Mouse (Mus musculus) liver, embryonic 15.5 days (tissue): ENCODE results near the gene Tom1. TPM values are rescaled to one million over a fixed set of nuclear protein-coding genes. Genes with fewer than 3 reads are reported as not detected.

Experiments
- ATAC-seq: fragments of 200-750 bp; cut with Nextera tagmentation; 2 replicates; pipeline ENCODE4 v1.8.0; 2017; ENCODE audit warnings: moderate number of reproducible peaks, mild to moderate bottlenecking, moderate library complexity; ENCODE audit not compliant: insufficient read depth
- H3K27ac ChIP-seq: fragments of 300-500 bp; sonication (generic); replicated peaks from 2 replicates; pipeline ENCODE4 v1.5.1; 2015; ENCODE audit warnings: mild to moderate bottlenecking, inconsistent platforms
- H3K27me3 ChIP-seq: fragments of 300-500 bp; sonication (generic); 2 replicates; pipeline ENCODE4 v1.6.1; 2015; ENCODE audit warnings: mild to moderate bottlenecking, inconsistent platforms
- H3K36me3 ChIP-seq: fragments of 300-500 bp; sonication (generic); replicated peaks from 2 replicates; pipeline ENCODE4 v1.6.1; 2015; ENCODE audit warnings: moderate library complexity, mild to moderate bottlenecking, inconsistent platforms
- H3K4me1 ChIP-seq: fragments of 300-500 bp; sonication (generic); replicated peaks from 2 replicates; pipeline ENCODE4 v1.6.1; 2015; ENCODE audit warnings: inconsistent platforms
- H3K4me2 ChIP-seq: fragments of 300-500 bp; sonication (generic); 2 replicates; pipeline ENCODE4 v1.6.1; 2015; ENCODE audit warnings: moderate library complexity, mild to moderate bottlenecking, inconsistent platforms
- H3K4me3 ChIP-seq: fragments of 300-500 bp; sonication (generic); replicated peaks from 2 replicates; pipeline ENCODE4 v1.5.1; 2015; ENCODE audit warnings: mild to moderate bottlenecking, inconsistent platforms
- H3K9ac ChIP-seq: fragments of 300-500 bp; sonication (generic); 2 replicates; pipeline ENCODE4 v1.6.1; 2015; ENCODE audit warnings: moderate library complexity, mild to moderate bottlenecking, inconsistent platforms
- H3K9me3 ChIP-seq: fragments of 300-500 bp; sonication (generic); replicated peaks from 2 replicates; pipeline ENCODE4 v1.6.1; 2016; ENCODE audit warnings: inconsistent platforms
- WGBS: fragments of 180-500 bp; shearing (Covaris S2); methylation state at CpG from one replicate; pipeline ENCODE4 v1.1.7; 2015; ENCODE audit warnings: mixed read lengths; ENCODE audit not compliant: insufficient replicate concordance; 5-methylcytosine and 5-hydroxymethylcytosine counted together
- polyA plus RNA-seq: library from polyadenylated mRNA; unstranded; fragments of >200 nt; fragmentation: Nextera tagmentation; extraction: Ambion mirVana; gene quantifications from 2 replicates; pipeline ENCODE4 v1.2.1, GENCODE M21; 2015

The Tom1 gene
- polyA plus RNA-seq, 1 experiment from 2014 or later = 13.2 TPM

DNA sequence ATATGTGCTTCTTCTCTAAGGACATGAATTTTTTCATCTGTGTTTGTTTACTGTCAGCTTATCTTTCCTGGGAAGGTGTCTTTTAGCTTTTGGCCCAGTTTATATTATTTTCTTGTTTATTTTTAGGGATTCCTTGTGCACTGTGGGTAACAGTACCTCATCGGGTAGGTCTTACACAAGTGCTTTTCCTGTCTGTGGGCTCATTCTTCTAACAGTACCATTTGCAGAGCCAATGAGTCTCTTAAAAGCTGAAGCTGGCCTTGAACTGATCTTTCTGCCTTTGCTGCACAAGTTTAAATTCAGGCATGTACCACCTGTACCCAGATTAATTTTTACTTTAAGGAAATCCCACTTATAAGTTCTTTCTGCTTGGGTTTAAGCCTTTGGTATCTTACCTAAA lies 17.1 kb upstream of the Tom1 start:
- peak overlapping the region; percentile 19; the same call in 1 of the 2 replicates for H3K27ac ChIP-seq
- H3K4me3 ChIP-seq = no peak overlapping the region
- peaks cover 23% of the 10 kb centered on the region; the same call in 1 of the 2 replicates for H3K36me3 ChIP-seq
- ATAC-seq = no peak
- H3K9ac ChIP-seq = no peak overlapping the region
- WGBS = 61% methylated on average over 1 of the region's 1 CpGs
- no peaks in the 10 kb centered on the region for H3K9me3 ChIP-seq
- no peak overlapping the region for H3K4me2 ChIP-seq
- H3K4me1 ChIP-seq = peaks cover 35% of the 10 kb centered on the region
- H3K27me3 ChIP-seq = no peaks in the 10 kb centered on the region

GRCm38 (mm10) chr8:75018274-75018972 lies 15.1 kb upstream of the Tom1 start:
- Histone ChIP-seq H3K4me2 (no peak overlapping the region), H3K27ac (no peak overlapping the region), H3K27me3 (no peaks in the 10 kb centered on the region), H3K4me1 (peaks cover 35% of the 10 kb centered on the region), H3K36me3 (peaks cover 43% of the 10 kb centered on the region), H3K9ac (no peak overlapping the region), H3K9me3 (no peaks in the 10 kb centered on the region), H3K4me3 (no peak overlapping the region)
- ATAC-seq = no peak
- WGBS = 51% methylated on average over 5 of the region's 5 CpGs

GRCm38 (mm10) chr8:75023660-75024316 lies 9.7 kb upstream of the Tom1 start:
- Histone ChIP-seq H3K9ac (no peak overlapping the region), H3K27ac (no peak overlapping the region), H3K4me3 (no peak overlapping the region), H3K27me3 (no peaks in the 10 kb centered on the region), H3K9me3 (no peaks in the 10 kb centered on the region), H3K36me3 (peaks cover 74% of the 10 kb centered on the region), H3K4me2 (no peak overlapping the region), H3K4me1 (peaks cover under 1% of the 10 kb centered on the region)
- no peak for ATAC-seq
- WGBS = 77% methylated on average over 3 of the region's 3 CpGs

- no peak overlapping the region for H3K4me2 ChIP-seq
- H3K9me3 ChIP-seq = no peaks in the 10 kb centered on the region
- no peaks in the 10 kb centered on the region for H3K4me1 ChIP-seq
- 72% methylated on average over 4 of the region's 4 CpGs for WGBS
- ATAC-seq = no peak
- no peak overlapping the region for H3K4me3 ChIP-seq
- no peaks in the 10 kb centered on the region for H3K27me3 ChIP-seq
- no peak overlapping the region for H3K9ac ChIP-seq
- peaks cover 83% of the 10 kb centered on the region for H3K36me3 ChIP-seq
- no peak overlapping the region for H3K27ac ChIP-seq
Observed at GRCm38 (mm10) chr8:75025809-75026208, 7.7 kb upstream of the Tom1 start.

- no peaks in the 10 kb centered on the region for H3K27me3 ChIP-seq
- H3K4me3 ChIP-seq = no peak overlapping the region
- WGBS = 87% methylated on average over 3 of the region's 3 CpGs
- no peaks in the 10 kb centered on the region for H3K9me3 ChIP-seq
- H3K36me3 ChIP-seq = peaks cover 41% of the 10 kb centered on the region
- peaks cover 18% of the 10 kb centered on the region for H3K4me1 ChIP-seq
- no peak for ATAC-seq
- H3K4me2 ChIP-seq = no peak overlapping the region
- no peak overlapping the region for H3K27ac ChIP-seq
- no peak overlapping the region for H3K9ac ChIP-seq
Observed at GRCm38 (mm10) chr8:75030453-75031024, 3.0 kb upstream of the Tom1 start.

DNA sequence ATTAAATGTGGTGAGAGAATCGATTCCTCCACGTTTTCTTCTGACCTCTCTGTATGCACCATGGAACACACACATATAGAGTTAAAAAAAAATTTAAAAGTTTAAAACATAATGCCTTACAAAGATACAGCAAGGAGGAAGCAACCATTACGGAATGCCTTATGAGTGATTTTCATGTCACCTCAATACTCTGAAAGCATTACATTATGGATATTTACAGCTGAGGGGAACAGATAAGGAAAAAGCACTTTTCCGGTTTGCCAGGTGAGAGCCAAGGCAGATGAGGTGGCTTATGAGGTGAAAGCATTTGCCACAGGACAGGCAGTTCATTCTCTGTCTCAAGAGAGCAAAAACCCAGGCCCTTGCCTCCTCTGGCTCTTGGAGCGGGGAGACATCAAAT lies 544 bp upstream of the Tom1 start:
- 61% methylated on average over 5 of the region's 5 CpGs for WGBS
- Histone ChIP-seq H3K4me3 (peak overlapping the region; percentile 77), H3K4me1 (peaks cover 25% of the 10 kb centered on the region), H3K27ac (peak overlapping the region; percentile 88), H3K4me2 (peak overlapping the region; percentile 96), H3K9ac (peak overlapping the region; percentile 67; the same call in 1 of the 2 replicates), H3K27me3 (no peaks in the 10 kb centered on the region), H3K36me3 (peaks cover 28% of the 10 kb centered on the region), H3K9me3 (no peaks in the 10 kb centered on the region)
- ATAC-seq = no peak

DNA sequence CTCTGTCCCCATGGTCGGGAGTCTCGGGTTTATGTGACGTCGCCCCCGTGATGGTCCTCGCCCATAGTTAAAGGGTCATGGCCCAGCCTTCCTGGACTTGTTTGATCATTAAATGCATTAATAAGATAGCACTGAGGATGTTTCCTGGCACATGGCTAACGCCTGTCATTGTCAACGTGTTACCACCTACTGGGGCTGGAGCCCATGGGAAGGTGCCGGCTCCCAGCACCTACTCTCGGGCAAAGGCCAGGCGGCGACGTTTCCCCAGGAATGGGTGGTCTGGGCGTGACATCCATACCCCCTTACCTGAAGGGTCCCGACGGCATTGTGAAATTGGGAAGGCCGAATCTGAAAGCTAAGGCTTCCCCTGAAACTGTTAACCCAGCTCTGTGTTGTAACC lies 780 bp downstream of the Tom1 start:
- ATAC-seq = peak; percentile 0; the same call in 1 of the 2 replicates
- Histone ChIP-seq H3K27me3 (no peaks in the 10 kb centered on the region), H3K27ac (peak overlapping the region; percentile 88), H3K4me3 (peak overlapping the region; percentile 77), H3K4me1 (peaks cover 28% of the 10 kb centered on the region), H3K9ac (peak overlapping the region; percentile 67), H3K9me3 (no peaks in the 10 kb centered on the region), H3K36me3 (peaks cover 16% of the 10 kb centered on the region), H3K4me2 (peak overlapping the region; percentile 96)
- 2% methylated on average over 17 of the region's 17 CpGs for WGBS

GRCm38 (mm10) chr8:75035640-75036039 lies 2.1 kb downstream of the Tom1 start:
- no peak overlapping the region for H3K27ac ChIP-seq
- no peak overlapping the region for H3K4me3 ChIP-seq
- H3K9me3 ChIP-seq = no peaks in the 10 kb centered on the region
- no peak overlapping the region for H3K9ac ChIP-seq
- ATAC-seq = no peak
- H3K27me3 ChIP-seq = no peaks in the 10 kb centered on the region
- H3K4me2 ChIP-seq = no peak overlapping the region
- H3K4me1 ChIP-seq = peaks cover 28% of the 10 kb centered on the region
- H3K36me3 ChIP-seq = peaks cover 4% of the 10 kb centered on the region; the same call in 1 of the 2 replicates

DNA sequence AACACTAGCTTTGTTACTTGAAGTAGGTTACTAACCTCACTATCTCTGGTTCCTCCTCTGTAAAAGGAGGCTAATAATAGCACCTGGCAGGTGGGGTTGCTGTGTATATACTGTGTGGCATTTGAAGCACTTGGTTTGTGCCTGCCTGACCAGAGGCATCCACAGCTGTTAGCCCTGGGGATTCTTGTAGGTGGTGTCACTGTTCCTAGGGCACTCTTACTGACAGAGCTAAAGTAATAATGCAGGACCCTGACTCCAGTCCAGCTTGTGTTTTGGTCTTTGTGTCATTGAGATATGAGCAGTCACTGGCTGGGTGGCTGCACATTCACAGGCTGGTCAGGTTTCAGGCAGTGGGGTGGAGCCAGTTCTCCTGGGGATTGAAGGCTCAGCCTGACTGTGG lies 5.0 kb downstream of the Tom1 start:
- H3K4me3 ChIP-seq = no peak overlapping the region
- H3K27me3 ChIP-seq = no peaks in the 10 kb centered on the region
- no peak overlapping the region for H3K4me2 ChIP-seq
- no peak overlapping the region for H3K27ac ChIP-seq
- ATAC-seq = no peak
- no peaks in the 10 kb centered on the region for H3K9me3 ChIP-seq
- H3K36me3 ChIP-seq = no peaks in the 10 kb centered on the region; the same call in 1 of the 2 replicates
- peaks cover 20% of the 10 kb centered on the region for H3K4me1 ChIP-seq
- H3K9ac ChIP-seq = no peak overlapping the region

GRCm38 (mm10) chr8:75039754-75040153 lies 6.2 kb downstream of the Tom1 start:
- ATAC-seq = no peak
- 53% methylated on average over 1 of the region's 1 CpGs for WGBS
- Histone ChIP-seq H3K4me1 (peaks cover 13% of the 10 kb centered on the region), H3K9ac (no peak overlapping the region), H3K9me3 (no peaks in the 10 kb centered on the region), H3K27me3 (no peaks in the 10 kb centered on the region), H3K36me3 (no peaks in the 10 kb centered on the region; the same call in 1 of the 2 replicates), H3K4me2 (no peak overlapping the region), H3K4me3 (no peak overlapping the region), H3K27ac (0 out of 2 replicates have a peak overlapping the region, but pooled peaks have one; percentile 6)

GRCm38 (mm10) chr8:75042171-75042570 lies 8.7 kb downstream of the Tom1 start:
- H3K4me3 ChIP-seq = no peak overlapping the region
- no peak overlapping the region for H3K4me2 ChIP-seq
- no peaks in the 10 kb centered on the region for H3K36me3 ChIP-seq
- peaks cover 3% of the 10 kb centered on the region for H3K4me1 ChIP-seq
- no peaks in the 10 kb centered on the region for H3K9me3 ChIP-seq
- ATAC-seq = no peak
- H3K27ac ChIP-seq = no peak overlapping the region
- H3K9ac ChIP-seq = no peak overlapping the region
- H3K27me3 ChIP-seq = no peaks in the 10 kb centered on the region
- WGBS = 64% methylated on average over 2 of the region's 2 CpGs
